Mouse (Mus musculus) adrenal gland (tissue): ENCODE results near the gene Wdr81.

ENCODE experiments used
- intact Hi-C: fragments of 180-260 bp; cut with DNase I; formaldehyde crosslinking; loops from one replicate; pipeline ENCODE4 v1.15.1; 2025

The Wdr81 gene

GRCm38 (mm10) chr11:75439363-75439762 lies 15.2 kb downstream of the Wdr81 start, which contains the start of gene Serpinf2:
Gene Serpinf2 (minus strand): TSS chr11:75439591.
- intact Hi-C loops: no loop called here

DNA sequence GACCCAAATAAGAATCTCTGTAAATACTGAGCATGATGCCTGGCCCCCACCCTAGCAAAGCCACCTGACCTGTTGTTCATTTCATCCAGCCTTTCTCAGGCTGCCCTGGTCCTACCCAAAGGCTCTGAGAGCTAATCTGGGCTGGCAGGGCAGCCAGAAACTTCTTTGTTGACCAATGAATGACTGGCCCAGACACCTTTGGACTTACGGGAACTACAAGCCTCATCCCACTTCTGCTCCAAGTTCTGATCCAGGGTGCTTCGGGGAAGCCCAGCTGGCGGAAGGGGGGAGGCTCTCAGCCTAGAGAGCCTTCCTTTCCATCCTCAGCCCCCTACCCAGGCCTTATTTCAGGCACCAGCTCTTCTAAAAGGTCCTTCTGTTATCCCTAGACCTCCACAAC lies 15.7 kb downstream of the Wdr81 start:
- intact Hi-C loops: no loop called here

- intact Hi-C loops: no loop called here
These were observed 16.3 kb downstream of the Wdr81 start for GRCm38 (mm10) chr11:75438194-75438593.

GRCm38 (mm10) chr11:75434138-75434537 lies 20.4 kb downstream of the Wdr81 start:
- intact Hi-C loops: no loop called here

- intact Hi-C loops: no loop called here
These were observed 23.2 kb downstream of the Wdr81 start for GRCm38 (mm10) chr11:75431307-75431706.

DNA sequence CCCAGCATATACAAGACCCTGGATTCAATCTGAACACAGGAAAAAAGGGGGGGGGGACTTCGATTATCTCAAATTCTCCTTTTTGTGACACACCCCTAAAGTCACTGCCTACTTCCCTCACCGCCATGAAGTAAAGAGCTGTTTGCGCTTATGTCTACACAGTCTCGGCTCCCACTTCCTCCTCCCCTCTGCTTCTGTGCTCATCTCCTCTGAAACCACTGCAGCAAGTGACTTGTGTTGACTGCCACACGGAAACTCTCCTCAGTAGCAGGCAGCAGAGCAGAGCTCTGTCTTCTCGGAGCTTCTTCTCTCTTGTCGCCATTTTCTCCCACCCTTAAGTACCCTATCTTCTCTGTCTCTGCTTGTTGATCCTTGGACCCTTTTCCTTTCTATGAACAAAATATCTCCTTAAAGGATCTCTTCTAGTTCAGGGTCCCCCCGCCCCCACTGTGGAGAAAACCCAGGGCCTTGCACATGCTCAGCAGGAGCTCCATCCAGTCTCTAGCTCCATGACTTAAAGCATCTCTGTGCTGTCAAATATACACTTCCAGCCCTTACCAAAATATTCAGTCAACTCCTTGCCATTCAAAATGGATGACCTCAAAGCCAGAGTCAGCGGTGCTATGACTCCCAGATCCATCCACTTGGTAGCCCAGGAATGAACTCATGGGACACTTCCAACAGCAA lies 25.4 kb downstream of the Wdr81 start:
- intact Hi-C loops: no loop called here

GRCm38 (mm10) chr11:75424459-75424858 lies 30.1 kb downstream of the Wdr81 start:
- intact Hi-C loops: no loop called here

DNA sequence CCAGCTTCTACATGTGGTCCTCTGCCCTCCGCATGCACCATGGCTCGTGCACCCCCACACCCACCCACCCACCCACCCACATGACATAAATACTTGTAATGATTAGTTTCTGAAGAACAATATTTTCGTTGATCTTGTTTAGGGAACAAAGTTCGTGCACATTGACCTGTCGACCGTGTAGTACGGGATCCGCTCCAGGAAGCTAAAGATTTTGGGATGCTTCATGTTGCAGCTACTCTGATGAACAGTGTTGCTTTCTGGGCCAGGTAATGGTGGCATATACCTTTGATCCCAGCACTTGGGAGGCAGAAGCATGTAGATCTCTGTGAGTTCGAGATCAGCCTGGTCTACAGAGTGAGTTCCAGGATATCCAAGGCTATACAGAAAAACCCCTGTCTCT lies 30.5 kb downstream of the Wdr81 start:
- intact Hi-C loops: no loop called here

DNA sequence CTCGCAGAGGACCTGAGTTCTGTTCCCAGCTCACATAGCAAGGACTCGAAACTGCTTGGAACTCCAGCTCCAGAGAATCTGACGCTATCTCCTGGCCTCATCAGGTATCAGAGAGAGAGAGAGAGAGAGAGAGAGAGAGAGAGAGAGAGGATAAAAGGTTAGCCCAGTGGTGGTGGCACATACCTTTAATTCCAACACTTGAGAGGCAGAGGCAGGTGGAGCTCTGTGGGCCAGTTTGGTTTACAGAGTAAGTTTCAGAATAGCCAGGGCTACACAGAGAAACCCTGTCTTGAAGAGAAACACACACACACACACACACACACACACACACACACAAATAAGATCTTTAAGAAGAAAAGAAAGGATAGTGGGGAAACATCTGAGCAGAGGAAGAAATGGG lies 31.4 kb downstream of the Wdr81 start:
- intact Hi-C loops: no loop called here

- intact Hi-C loops: no loop called here
These were observed 32.3 kb downstream of the Wdr81 start, which contains the start of gene Serpinf1 for GRCm38 (mm10) chr11:75422013-75422792. Gene Serpinf1 (minus strand): TSS chr11:75422701.

- intact Hi-C loops: no loop called here
These were observed 33.0 kb downstream of the Wdr81 start for GRCm38 (mm10) chr11:75421375-75422012.

- intact Hi-C loops: no loop called here
These were observed 33.6 kb downstream of the Wdr81 start for GRCm38 (mm10) chr11:75420810-75421374.

GRCm38 (mm10) chr11:75420037-75420436 lies 34.5 kb downstream of the Wdr81 start:
- intact Hi-C loops: no loop called here

DNA sequence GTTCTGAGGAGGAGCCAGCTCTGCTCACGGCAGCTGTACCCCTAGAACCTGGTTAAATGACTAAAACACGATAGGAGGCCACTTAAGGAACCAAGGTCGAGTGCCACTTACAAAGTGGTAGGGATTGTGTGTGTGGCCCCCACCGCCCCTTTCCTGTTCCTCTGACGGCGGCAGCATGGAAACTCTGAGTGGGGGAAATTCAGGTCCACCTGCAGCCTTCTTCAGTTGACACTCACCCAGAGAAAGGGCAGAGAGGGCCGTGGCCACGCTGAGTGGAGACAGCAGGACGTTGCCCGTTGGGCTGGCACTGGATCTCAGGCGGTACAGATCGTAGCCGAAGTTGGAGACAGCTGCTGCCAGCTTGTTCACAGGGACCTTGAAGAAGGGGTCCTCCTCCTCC lies 38.5 kb downstream of the Wdr81 start:
- intact Hi-C loops: loop anchor here (10.0 kb wide), 1 partner anchor 159 kb away; no protein-coding TSS in a partner anchor

- intact Hi-C loops: loop anchor here (10.0 kb wide), 1 partner anchor 160 kb away; no protein-coding TSS in a partner anchor
These were observed 39.4 kb downstream of the Wdr81 start for GRCm38 (mm10) chr11:75415096-75415495.

- intact Hi-C loops: loop anchor here (10.0 kb wide), 1 partner anchor 164 kb away; no protein-coding TSS in a partner anchor
These were observed 43.9 kb downstream of the Wdr81 start for GRCm38 (mm10) chr11:75410591-75410990.

DNA sequence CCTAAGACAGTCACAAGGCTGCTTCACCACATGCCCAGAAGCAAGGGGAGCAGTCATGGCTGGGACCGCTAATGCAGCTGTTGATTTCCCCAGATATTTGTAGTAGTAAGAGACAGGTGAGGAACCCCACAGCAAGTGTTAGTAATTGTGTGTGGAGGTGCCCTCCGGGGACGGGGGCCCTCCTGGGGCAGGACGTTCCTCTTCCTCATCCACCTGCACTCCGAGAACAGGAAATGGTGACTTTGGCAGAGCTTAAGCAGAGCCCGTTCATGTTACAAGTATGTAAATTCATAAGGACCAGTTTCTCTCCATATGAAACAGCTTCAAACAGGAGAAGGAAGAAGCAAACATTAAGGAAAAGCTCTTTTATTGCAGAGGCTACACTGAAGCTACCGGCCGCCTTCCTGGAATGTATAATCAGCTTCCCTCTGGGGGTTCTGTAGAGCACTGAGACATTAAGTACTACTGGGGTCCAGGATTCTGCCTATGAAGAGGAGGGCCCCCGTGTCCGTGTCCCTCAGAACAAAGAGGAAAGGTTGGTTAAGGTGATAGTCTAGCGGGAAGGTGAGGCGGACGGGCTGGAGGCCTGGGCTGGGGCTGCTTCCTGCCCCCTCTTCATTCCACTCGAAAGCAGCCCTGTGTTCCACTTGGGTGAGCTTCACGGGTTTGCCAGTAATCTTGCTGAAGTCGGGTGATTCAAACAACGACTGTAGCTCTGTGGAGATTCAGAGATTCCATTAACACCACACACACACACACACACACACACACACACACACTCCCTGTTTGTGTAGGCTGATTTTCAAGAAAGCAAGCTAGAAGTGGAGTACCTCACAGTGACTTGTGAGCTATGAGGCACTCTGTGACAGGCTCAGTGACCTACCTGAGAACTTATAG lies 44.6 kb downstream of the Wdr81 start:
- intact Hi-C loops: loop anchor here (10.0 kb wide), 2 partner anchors 165 to 225 kb away; no protein-coding TSS in a partner anchor

DNA sequence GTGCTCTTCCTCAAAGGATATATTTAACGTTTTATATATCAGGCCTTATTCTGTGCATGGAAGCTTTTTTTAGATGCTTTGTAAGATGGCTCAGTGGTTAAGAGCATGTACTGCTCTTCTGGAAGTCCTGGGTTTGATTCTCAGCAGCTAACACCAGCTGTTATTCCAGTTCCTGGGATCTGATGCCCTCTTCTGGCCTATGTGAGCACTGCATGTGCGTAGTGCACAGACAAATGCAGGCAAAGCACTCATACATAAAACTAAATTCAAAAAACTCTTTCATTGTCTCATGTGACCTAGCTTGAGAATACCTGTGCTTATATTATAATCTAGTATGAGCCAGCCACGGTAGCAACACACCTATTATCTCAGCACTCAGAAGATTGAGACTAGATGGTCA lies 47.7 kb downstream of the Wdr81 start:
- intact Hi-C loops: loop anchor here (10.0 kb wide), 1 partner anchor 222 kb away; no protein-coding TSS in a partner anchor

DNA sequence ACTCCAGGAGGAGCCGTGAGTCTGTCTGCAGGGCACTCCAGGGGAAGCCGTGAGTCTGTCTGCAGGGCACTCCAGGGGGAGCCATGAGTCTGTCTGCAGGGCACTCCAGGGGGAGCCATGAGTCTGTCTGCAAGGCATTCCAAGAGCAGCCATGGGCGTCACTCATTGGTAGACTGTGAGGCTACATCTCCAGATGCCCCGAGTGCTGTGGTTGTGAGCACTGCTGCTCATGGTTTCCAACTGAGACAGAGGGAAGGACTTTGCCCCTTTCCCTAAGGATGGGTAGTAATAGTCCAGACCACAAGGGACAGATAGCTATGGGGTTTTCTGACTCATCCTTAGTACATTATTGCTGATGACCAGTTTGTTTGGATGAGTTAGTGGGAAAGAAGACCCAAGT lies 48.4 kb downstream of the Wdr81 start:
- intact Hi-C loops: loop anchor here (10.0 kb wide), 1 partner anchor 221 kb away; no protein-coding TSS in a partner anchor

DNA sequence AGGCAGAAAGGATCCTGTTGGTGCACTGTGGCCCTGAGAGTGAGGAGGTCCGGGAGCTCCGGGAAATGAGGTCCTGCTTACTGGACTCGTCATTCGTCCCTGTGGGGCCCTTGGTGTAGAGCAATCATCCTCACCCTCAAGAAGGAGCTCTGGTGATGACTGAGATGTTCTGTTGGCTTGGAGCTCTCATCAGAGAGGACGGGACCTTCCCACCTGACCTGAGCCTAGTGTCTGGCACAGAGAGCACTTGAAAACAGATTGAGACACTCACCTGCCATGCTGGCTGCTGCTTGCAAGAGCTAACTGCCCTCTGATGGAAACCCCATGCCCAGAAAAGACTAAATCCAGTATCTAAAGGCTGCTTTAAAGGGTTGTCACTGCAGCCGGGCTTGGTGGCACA lies 49.7 kb downstream of the Wdr81 start:
- intact Hi-C loops: loop anchor here (5.0 to 10.0 kb wide), 2 partner anchors 108 to 220 kb away; partner anchors contain the start of genes Rilp and Scarf1
